Mouse (Mus musculus) erythroblast, adult 5-6 weeks (primary cell): ENCODE measurements at regions not wholly inside any gene's neighbourhood (a gene's known extent, or its start where the extent isn't known, plus 50 kb on each side); places are given as distances from the start of the nearest gene placed in this dataset.

Source experiments
- ATAC-seq: replicated peaks from 2 replicates; pipeline ENCODE4 v1.8.0; 2016; ENCODE audit warnings: moderate number of reproducible peaks, mild to moderate bottlenecking, moderate TSS enrichment, inconsistent platforms; ENCODE audit not compliant: poor library complexity, low FRiP score, severe bottlenecking

- ATAC-seq, result no peak
Observed at GRCm38 (mm10) chr10:118993819-118994574, 124.0 kb upstream of the Dyrk2 start.

- ATAC-seq, result no peak
Observed at GRCm38 (mm10) chr10:118991213-118991612, 121.2 kb upstream of the Dyrk2 start.

- ATAC-seq, result no peak
Observed at GRCm38 (mm10) chr10:118990500-118990899, 120.5 kb upstream of the Dyrk2 start.

GRCm38 (mm10) chr10:118989812-118990211 lies 119.8 kb upstream of the Dyrk2 start:
- no peak for ATAC-seq

DNA sequence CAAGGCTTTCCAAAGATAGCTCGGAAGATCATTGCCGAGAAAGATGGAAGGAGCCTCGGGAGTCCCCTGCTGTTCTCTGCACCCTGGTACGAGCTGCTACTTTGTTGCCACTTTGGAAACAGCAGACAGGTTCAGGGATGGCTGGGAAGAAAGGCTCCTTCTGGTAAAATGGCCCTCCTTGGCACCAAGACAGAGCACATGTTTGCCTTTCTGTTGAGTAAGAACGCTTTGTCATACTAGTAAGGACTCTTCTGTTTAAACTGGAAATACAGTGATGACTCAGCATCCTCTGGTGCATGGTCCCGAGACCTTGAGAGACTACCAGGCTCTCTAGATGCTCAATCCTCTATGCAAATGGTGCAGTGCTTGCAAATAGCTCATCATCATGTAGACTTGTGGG lies 118.2 kb upstream of the Dyrk2 start:
- no peak for ATAC-seq

- no peak for ATAC-seq
Observed at GRCm38 (mm10) chr10:118984580-118984979, 114.6 kb upstream of the Dyrk2 start.

DNA sequence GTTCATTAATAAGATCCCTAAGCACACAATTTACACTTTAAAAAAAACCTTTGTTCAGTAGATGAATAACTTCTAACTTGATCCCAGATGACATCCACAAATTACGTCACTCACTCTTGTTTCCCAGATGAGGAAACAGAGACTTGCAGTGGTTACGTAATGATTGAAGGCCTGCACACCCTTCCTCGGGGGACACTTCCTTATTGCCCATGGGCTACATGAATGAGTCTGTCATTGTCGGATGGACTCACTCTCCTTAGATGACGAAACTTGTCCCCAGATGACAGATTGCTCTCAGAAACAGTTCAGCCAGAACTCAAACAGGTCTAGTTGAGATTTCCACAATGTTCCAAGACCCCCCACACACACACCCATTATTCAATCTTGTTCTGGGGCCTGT lies 111.4 kb upstream of the Dyrk2 start:
- no peak for ATAC-seq

DNA sequence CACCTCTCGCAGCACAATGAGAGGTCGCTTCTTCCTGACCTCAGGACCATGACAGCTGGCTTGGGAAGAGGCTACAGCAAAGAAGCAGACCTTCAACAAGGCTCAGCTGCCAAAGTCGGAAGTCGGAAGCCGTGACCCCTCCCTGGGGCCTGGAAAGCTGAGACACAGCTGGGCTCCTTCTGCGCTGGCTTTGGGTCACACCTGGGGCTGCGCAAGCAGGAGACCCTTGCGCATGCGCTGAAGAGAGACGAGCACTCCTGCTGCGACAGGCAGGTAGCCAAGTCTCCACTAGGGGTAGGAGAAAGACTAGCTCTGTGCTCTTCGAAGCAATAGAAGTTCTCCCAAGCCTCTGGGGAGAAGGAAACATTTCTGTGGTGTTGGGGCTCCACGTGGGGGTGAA lies 109.3 kb upstream of the Dyrk2 start:
- no peak for ATAC-seq

GRCm38 (mm10) chr10:118978181-118978743 lies 108.3 kb upstream of the Dyrk2 start:
- no peak for ATAC-seq

DNA sequence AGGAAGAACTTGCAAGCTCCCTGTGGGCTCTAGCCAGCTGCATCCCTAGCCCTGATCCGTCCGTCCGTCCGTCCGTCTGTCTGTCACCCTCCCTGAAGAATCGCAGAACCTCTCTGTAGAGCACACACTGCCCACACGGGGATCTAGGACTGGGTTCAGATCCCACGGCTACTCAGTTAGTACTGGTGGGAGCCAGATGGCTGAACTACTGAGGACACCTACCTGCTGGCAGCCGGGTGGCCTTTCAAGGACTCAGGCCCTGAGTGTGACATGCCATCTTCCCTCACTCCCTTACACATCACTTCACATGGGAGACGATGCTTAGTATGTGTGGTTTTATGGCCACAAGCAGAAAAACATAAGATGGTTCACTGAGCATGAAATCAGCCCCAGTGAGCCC lies 106.4 kb upstream of the Dyrk2 start:
- ATAC-seq, result no peak

DNA sequence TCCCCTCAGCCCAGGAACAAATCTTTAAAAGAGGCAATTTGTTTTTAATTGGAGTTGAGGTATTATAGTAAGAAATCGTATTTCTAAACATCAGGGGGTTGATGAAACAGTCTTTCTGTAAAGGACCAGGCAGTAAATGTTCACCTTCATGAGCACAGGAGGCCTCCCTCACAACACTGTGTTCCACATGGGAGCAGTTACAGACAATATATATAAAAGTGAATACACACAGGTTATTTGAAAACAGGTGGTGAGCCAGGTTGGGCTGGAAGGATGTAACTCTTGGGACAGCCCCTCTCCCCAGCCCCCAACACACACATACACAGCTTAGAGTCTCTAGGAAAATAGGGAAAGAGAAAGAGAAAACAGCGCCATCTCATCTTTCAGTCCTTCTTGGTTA lies 105.8 kb upstream of the Dyrk2 start:
- no peak for ATAC-seq

DNA sequence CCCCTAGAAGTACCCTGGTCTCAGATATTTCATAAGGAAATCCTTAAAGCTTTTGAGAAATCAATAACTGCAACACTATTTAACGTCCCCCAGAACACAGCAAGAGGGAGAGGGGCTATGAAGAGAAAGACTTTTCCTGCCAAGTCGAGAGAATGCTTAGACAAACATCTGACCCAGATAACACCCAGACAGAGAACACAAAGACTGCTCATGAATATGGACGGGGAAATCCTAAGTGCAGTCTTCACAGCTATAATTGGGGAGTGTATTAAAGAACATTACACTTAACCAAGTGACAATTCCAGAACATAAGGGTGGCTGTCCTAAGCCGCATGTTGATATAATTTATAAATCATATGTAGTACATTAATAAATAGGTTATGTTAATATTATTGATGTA lies 103.3 kb upstream of the Dyrk2 start:
- no peak for ATAC-seq

- ATAC-seq, result no peak
Observed at GRCm38 (mm10) chr10:118972626-118973025, 102.6 kb upstream of the Dyrk2 start.

GRCm38 (mm10) chr10:118970457-118971175 lies 100.6 kb upstream of the Dyrk2 start:
- ATAC-seq, result no peak

GRCm38 (mm10) chr10:118961713-118962181 lies 91.7 kb upstream of the Dyrk2 start:
- no peak for ATAC-seq

- no peak for ATAC-seq
Observed at GRCm38 (mm10) chr10:118960076-118960475, 90.1 kb upstream of the Dyrk2 start.

GRCm38 (mm10) chr10:118959623-118960022 lies 89.6 kb upstream of the Dyrk2 start:
- no peak for ATAC-seq

- no peak for ATAC-seq
Observed at GRCm38 (mm10) chr10:118956352-118956751, 86.3 kb upstream of the Dyrk2 start.

DNA sequence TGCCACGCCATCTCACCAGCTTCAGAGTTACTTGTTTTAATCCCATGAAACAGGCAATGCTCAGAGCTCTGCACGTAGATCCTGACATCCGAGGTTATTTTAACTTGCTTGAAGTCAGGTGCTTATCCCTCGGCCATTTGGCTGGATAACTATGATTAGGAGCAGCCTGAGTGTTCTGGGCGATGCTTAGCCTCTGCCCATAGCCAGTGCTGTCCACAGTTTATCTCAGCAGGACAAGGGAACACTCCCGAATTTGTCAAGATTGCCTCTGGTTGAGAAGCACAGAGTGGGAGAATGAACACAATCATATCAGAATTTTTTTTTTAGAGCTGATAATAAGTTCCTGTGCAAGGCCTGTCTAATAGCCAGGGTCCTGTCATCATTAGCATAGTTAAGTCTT lies 83.4 kb upstream of the Dyrk2 start:
- no peak for ATAC-seq

GRCm38 (mm10) chr10:118952756-118953155 lies 82.7 kb upstream of the Dyrk2 start:
- ATAC-seq, result no peak

GRCm38 (mm10) chr10:118947724-118948123 lies 77.7 kb upstream of the Dyrk2 start:
- no peak for ATAC-seq
